Mouse (Mus musculus) testis, postnatal 14 days (tissue): ENCODE results near the gene Gm49510.
"Not testable (repeated sequence)": the region's sequence is repeated elsewhere in the genome, so short reads cannot be mapped to it uniquely, and the experiment has no call there.

ENCODE experiments used
- DNase-seq: peaks from one replicate; pipeline ENCODE4 v3.0.0; 2021; ENCODE audit warnings: low spot score

The Gm49510 gene

DNA sequence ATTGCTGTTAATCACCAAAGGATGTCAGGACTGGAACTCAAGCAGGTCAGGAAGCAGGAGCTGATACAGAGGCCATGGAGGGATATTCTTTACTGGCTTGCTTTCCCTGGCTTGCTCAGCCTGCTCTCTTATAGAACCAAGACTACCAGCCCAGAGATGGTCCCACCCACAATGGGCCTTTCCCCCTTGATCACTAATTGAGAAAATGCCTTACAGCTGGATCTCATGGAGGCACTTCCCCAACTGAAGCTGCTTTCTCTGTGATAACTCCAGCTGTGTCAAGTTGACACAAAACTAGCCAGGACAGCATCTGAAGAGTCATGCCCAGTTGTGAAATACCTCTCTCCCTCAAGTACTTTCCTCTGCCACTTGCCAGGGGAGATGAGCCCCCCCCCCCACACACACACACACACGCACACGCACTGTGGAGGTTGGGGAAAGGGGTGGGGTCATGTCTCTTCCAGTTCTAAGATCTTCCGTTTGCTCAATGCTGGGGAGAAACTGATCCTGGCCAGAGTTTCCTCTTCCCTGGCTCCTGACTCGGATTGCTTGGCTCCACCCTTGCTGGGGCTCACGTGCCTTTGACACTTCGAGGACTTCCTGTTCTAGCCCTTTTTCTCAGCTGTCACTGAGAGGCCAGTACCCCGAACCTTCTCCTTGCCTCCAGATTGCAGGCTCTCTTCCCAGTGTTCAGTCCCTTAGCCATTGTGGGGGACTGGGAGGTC is 20.5 kb upstream of the Gm49510 start:
- DNase-seq = not testable (repeated sequence)

DNA sequence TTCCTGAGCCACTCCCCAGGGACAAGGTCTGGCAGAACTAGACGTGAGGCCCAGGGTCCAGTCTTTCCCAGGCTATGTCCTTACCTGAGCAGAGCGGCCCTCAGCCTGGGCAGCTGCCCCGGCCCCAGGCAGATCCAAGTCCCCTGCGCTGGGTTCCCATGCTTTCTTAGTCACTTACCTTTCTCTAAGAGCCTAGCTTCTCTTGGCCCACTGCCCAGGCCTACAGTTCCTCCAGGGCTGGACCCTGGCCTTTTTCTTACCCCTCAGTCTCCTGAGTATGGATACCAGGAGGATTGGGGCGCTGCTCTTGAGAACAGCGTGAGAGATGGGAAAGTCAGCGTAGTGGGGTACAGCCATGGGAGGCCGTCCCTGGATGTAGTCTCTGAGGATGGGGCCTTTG is 19.0 kb upstream of the Gm49510 start:
- no peak for DNase-seq

DNA sequence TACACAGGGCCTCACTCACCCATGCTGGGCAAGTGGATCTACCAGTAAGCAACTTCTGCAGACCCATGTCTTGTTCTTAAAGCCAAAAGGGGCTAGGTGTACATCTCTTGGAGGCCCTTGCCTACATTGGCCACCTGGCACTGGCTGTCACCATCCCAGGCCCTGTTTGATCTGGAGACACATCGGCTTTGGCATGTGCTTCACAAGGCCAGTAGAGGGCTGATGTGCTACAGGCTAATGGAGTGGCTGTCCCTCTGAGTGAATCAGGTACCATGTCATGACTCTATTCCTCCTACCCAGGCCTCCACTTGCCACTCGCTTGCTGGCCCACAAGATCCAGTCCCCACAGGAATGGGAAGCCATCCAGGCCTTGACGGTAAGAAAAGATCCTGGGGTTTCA is 17.6 kb upstream of the Gm49510 start:
- DNase-seq = no peak

DNA sequence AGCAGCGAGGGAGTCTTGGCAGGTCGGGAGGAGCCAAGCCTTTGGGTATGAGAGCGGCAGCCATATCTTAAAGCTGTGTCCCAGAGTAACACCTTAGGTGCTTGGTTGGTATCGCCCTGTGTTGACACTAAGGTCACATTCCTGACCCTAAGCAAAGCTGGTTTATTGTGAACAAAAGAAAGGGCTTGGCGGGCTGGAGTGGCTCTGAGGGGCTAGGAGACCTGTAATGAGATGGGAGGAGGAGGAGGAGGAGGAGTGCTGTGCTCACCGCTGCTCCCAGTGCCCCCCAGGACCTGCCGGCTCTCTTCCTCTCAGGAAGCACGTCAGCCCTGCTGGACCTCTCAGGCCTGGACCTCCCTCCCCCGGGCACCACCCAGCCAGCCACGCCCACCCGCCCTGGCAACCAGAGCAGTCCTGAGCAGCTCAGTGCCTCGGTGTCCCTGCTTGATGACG is 10.0 kb upstream of the Gm49510 start:
- DNase-seq = no peak

DNA sequence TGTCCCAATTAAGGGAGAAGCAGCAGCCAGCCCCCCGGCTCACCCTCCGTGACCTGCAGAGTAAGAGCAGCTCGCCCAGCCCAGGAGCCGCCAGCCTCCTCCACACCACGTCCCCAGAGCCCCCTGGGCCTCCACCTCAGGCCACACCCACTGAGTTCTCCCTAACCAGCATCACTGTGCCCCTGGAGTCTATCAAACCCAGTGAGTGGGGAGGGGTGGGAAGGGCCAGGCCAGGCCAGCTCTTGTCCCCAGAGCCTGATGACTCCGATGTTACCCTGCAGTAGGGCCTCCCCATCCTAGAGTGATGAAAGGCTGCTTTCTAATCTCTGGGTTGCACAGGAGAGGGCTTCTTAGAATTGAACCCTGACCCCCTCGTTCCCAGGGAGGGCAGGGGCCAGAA is 7.0 kb upstream of the Gm49510 start:
- no peak for DNase-seq

DNA sequence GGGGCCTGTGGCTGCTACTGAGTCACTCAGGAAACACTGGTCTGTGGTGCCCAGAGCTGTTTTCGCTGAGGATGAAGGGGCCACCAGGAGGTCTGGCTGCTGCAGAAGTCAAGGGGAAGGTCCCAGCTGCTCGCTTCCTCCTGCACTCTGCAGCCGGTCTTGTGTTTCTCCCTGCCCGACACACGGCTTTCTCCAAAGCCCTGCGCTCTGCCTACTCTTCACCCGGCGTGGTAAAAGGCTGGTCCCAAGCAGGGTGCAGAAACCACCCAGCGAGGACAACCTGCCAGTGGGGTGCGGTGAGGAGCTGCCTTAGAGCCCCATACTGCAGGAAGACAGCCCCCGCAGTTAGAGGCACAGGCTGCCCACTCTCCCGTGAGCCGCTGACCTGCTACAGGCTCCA is 4.7 kb upstream of the Gm49510 start:
- DNase-seq = no peak

DNA sequence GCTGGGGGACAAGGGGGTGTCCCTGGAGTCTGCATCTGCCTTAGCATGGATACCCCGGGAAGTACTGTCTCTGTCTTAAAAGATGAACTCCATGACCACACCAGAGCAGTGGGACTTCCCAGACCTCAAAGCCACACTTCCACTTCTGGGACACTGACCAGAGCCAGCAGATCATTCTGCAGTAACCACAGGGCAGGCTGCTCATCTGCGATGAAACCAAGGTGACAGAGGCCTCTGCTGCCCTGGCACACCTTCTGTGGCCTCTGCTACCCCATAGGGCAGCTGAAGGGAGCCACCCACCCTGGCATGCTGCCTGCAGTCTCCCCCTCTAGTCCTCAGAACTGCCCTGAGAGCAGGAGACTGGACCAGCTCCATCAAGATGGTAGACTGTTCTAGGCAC is 3.7 kb upstream of the Gm49510 start:
- DNase-seq = no peak

DNA sequence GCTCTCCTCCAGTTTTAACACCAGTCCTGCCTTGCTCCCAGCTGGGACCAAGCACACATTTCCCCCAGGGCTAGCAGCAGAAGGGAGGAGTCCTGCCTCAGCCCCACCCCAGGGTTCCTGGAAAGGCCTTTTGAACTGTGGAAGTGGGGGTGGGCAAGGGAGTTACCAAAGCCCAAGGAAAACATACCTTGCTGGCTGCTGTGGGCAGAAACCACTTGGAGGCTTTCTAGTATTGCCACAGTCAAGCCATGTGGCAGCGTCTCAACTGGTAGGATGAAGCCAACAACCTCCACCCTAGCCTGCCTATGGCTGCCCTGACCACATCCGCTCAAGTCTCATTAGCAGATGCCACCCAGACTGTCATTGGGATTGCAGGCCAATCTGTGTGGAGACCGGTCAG is 3.3 kb upstream of the Gm49510 start:
- no peak for DNase-seq

DNA sequence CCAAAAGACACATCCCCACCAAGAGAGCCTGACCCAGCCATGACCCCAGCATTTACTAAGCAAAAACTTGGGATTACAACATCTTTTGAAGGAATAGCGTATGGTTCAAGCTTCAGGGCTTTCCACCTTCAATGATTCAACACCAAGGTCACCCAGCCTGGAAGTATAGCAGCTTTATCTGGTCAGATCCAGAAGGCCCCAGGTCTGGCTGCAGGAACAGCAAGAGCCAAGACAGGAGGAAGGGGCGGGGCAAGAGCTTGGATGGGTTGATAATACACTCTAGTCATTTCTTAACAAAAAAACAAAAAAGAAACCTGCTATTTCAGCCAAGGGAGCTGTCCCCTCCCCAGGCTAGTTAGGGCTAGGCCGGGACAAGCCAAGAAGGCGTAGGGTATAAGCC is 2.0 kb upstream of the Gm49510 start:
- DNase-seq = no peak

DNA sequence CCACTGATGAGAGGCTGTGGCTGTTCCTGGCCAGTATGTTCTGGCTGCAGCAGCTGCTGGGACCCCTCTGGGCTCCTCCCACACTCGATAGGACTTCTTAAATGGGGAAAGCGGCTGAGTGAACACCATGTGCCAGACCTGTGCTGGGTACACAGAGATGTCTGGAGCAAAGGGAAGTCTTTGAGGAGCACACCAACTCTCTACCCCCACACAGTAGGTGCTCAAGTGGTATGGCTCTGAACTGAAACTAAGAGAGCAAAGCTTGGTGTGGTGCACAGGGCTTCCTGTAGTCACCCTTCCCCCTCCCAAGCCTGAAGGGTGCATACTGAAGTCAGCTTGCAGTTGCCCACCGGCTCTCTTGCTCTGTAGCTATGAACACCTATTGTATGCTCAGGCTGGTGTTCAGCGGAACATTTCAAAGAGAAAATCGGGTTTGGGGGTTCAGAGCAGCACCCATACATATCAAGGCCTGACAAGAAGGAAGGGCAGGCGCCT is 913 bp upstream of the Gm49510 start:
- no peak for DNase-seq

DNA sequence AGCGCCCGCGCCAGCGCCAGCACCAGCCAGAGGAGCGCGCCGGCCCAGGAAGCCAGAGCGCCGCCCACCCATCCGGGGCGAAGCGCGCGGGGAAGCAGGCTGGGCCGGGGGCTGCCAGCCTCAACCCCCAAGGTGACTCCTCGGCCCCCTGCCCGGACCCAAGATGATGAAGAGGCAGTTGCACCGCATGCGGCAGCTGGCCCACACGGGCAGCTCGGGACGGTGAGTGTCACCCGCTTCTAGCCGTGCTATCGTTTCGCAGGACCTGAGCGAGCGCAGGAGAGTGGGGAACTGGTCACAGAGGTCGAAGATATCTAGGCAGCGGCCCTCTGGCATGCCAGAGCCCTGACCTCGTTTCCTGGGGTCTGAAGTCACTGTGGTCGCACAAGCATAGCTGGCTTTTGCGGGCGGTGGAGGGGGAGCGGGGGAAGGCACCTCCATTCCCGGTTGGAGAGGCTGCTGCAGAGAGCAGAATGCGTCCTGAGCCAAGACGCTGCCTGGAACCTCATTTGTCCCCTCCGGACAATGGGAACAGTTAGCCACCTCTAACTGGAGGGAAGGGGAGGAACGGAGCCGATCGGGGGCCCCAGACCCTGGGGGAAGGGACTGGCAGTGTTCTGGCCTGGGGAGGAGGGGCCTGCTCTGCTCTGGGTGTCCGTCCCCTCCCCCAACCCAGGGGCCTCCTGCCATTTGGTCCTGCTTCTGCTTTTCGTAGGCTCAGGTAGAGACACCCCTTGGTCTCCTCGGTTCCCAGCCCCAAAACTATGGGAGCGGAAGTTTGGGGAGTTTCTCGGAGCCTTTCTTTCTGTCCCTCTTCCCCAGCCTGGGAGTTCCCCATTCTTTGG is 495 bp downstream of the Gm49510 start, which contains the start of gene Sh3bp1:
TSS of gene Sh3bp1 (plus strand) at position 29 of the 845 bp plus-strand sequence.
- DNase-seq = peak; percentile 50

DNA sequence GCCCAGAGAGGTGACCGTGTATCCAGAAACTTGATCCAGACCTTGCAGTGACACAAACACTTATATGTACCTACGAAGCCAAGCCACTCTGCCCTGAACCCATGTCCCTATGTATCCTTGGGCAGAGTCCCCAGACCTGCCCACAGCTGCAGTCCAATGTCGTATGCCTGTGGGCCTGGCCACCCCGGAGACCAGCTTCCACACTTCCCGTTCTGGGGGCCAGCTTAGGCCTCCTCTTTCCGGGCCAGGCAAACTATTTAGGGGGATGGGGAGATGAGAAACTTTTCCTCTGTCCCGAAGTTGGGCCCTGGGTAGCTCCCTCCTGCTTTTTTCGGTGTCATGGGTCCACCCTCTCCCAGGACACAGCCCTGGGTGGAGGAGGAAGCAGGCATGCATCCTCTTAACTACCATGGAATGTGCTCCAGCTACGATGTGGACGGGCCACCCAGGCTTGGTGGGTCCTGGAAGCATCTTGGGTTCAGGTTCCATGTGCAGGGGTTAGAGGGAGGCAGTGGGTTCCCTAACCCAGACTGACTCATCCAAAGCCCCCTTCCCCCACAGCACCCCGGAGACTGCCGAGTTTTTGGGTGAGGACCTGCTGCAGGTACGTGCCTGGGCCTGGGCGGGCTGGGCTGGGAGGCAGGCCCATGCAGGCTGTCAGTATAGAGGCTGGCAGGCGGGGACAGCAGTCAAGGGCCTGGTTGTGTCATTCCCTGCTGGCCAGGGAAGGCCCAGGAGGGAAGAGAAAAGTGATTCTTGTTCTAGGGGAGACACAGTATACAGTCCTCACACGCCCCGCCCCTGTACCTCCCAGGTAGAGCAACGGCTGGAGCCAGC is 1.3 kb downstream of the Gm49510 start:
- no peak for DNase-seq

DNA sequence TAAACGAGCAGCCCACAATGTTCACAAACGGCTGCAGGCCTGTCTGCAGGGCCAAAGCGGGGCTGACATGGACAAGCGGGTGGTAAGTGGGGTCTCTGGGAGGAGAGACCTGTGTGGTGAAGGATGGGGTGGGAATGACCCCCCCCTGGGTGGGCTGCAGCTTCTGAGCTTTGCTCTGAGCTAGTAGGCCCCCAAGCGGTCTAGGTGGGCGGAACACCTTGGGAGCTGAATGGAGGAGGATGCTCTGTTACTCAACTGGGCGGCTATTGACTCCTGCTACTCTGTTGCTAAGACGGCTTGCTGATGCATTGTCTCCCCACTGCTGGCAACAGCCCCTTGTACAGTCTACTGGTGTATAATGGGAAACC is 1.9 kb downstream of the Gm49510 start:
- peak; percentile 58 for DNase-seq

DNA sequence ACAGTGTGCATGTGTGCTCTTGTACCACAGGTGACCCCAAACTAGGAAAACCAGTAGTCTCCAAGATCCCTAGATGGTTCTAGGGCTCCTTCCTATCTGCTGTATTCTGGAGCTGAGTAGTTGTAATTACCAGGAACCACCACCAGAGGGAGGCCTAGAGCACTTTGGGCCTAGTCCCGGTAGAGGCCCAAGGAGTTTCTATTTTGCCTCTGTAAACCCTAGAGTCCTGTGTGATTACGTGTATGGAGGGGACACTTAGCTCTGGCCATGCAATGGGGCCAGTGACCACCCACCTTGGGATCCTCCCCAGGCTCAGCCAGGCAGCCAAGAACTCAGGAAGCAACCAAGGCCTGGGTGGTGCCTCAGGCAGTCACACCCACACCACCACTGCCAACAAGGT is 3.8 kb downstream of the Gm49510 start:
- DNase-seq = peak; percentile 69

DNA sequence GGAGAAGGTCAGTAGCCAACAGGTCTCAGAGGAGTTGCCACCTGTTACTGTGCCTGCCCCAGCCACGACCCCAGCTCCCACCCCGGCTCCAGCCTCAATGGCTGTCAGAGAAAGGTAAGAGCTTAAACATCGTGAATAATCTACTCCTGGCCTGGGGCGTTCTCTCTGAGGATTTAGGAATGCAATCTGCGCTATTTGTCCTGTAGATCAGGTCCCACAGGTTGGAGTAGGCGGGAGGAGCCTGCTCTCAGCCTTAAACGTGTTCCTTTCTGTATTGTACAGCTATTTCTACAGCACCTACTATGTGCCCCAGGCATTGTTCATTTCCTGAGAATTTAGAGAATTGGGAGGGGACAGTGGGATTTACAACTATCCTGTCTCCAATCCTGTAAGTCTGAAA is 8.9 kb downstream of the Gm49510 start:
- DNase-seq = no peak

DNA sequence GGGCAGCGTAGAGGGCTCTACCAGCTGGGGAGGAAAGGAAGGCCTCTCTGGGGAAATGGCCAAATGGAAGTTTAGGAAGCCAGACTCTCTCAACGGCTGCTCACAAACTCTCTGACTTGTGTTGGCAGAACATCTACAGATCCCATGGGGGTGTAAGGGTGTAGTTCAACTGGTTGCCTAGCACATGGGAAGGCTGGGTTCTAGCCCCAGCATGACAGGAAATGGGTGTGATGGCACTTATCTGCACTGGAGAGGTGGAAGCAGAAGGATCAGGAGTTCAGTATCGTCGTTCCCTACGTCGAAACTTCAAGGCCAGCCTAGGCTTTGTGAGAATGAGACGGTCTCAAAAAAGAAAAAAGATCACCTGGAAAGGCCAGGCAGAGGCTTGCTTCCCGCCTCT is 9.5 kb downstream of the Gm49510 start:
- DNase-seq = no peak

DNA sequence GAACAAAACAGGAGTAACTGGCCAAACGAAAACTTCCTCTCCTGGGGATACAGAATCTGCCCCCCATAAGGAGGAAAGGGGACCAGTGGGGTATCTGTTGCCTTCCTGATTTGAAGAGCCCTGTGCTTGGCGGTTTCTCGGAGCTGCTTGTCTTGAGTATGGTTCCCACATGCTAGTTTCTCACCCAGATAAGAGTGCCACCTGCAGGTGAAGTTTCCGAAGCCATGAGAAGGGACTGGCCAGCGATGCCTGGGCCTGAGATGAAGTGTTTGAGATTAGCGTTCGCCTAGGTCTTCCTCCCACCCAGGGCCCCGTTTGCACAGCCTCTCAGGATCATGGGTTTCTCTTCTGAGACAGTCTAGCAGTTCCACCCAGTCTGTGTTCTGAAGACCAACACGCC is 12.6 kb downstream of the Gm49510 start:
- DNase-seq = no peak

DNA sequence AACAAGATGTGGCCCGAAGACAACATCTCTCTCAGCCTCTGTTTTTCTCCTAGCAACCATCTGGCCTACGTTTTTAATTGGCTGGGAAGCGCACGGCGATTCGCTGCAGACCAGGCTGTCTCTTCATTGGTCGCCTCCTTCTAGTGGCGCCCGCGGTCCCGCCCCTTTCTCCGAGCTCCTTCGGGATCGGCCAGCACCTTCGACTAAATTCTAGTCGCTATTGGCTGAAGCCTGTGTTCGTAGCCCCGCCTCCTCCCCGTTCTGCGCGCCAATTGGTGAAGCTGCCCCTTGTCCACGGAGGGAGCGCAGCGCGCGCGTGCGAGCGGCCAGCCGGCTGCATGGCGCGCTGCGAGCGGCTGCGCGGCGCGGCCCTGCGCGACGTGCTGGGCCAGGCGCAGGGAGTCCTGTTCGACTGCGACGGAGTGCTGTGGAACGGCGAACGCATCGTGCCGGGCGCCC is 14.2 kb downstream of the Gm49510 start, which contains the start of gene Pdxp:
TSS of gene Pdxp (plus strand) at position 288 of the 459 bp plus-strand sequence.
- DNase-seq = peak; percentile 97

DNA sequence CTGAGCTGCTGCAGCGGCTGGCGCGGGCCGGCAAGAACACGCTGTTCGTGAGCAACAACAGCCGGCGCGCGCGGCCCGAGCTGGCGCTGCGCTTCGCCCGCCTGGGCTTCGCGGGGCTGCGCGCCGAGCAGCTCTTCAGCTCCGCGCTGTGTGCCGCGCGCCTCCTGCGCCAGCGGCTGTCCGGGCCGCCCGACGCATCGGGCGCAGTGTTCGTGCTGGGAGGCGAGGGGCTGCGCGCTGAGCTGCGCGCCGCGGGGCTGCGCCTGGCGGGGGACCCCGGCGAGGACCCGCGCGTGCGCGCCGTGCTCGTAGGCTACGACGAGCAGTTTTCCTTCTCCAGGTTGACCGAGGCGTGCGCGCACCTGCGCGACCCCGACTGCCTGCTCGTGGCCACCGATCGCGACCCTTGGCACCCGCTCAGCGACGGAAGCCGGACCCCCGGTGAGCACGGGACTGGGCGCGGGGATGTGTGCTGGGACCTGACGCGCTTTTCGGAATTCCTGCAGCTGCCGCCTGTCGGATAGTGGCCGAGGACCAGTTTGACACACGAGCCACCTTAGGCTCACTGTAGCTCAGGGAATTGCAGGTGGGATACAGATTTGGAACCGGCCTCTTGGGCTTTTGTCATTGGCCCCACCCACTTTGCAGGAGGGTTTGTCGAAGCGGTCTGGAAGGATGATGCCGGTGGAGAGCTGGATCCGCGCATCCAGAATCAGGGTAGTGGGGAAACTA is 14.8 kb downstream of the Gm49510 start:
- peak; percentile 55 for DNase-seq

DNA sequence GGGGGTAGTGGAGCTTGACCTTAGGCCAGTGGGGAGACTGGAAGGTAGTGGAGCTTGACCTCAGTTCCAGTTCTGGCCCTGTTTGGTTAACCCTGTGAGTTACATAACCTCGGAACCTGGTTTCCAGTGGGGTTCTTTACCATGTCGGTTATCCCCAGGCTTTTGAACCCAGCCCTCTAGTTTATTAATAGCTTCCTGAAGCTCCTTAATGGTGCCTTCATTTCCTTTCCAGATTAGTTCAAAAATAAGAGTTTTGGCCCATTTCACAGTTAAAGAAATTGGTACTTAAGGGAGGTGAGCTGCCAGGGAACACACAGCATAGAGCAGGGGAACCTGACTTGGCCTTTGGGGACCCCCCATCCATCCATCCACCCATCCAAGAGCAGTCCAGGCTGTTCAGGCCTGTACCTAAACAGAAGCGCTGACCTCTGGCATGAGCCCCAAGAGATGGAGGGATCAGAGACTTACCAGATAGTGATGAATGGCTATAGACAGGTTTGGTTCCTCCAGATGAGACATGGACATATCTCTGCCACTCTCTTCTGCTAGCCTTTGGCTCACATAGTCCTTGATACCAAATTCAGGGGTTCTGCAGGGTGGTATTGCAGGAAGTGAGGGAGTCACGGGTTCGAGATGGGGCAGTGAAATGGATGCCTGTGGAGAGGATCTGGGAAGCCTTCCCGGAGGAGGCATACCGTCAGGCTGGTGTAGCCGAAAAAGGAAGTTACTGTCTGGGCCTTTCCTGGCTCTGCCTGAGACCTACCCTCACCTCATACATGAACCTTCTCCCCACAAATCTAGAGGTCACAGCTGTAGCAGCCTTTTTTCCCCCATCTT is 15.6 kb downstream of the Gm49510 start:
- DNase-seq = no peak

DNA sequence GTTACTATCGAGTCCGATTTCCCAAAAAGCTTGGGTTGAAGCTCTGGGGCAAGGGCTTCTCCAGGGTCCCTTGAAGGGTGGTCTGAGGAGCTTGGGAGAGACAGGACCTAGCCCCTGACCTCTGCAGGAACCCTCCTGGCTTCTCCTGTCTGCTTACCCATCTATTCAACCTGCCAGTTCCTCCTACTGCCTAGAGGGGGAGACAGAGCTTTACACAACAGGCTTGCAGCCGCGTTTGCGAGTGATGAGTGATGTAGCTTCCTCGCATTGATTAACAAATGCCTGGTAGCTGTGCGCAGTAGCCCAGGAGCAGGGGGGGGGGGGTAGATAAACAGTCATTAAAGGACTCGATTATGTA is 16.2 kb downstream of the Gm49510 start:
- DNase-seq = no peak
